Mouse (Mus musculus) intestine, postnatal 0 days (tissue): ENCODE measurements around the gene Mitd1. TPM values are rescaled to one million over a fixed set of nuclear protein-coding genes. Genes with fewer than 3 reads are reported as not detected.

ENCODE experiments used
- ATAC-seq: fragments of 200-750 bp; cut with Nextera tagmentation; 2 replicates; pipeline ENCODE4 v1.8.0; 2017; ENCODE audit warnings: mild to moderate bottlenecking, moderate TSS enrichment, moderate library complexity
- H3K27ac ChIP-seq: fragments of 300-500 bp; sonication (generic); 2 replicates; pipeline ENCODE4 v1.5.1; 2014; ENCODE audit warnings: mild to moderate bottlenecking, low read depth, low read length, moderate library complexity
- H3K27me3 ChIP-seq: fragments of 300-500 bp; sonication (generic); replicated peaks from 2 replicates; pipeline ENCODE4 v1.6.1; 2014; ENCODE audit warnings: low read length, mixed read lengths; ENCODE audit not compliant: control insufficient read depth, insufficient read depth
- H3K36me3 ChIP-seq: fragments of 300-500 bp; sonication (generic); 2 replicates; pipeline ENCODE4 v1.6.1; 2014; ENCODE audit warnings: mild to moderate bottlenecking, moderate library complexity; ENCODE audit not compliant: control insufficient read depth, insufficient read depth
- H3K4me1 ChIP-seq: fragments of 300-500 bp; sonication (generic); replicated peaks from 2 replicates; pipeline ENCODE4 v1.6.1; 2014; ENCODE audit warnings: antibody characterized with exemption, low read length, mixed read lengths; ENCODE audit not compliant: control insufficient read depth, insufficient read depth
- H3K4me2 ChIP-seq: fragments of 300-500 bp; sonication (generic); replicated peaks from 2 replicates; pipeline ENCODE4 v1.6.1; 2014; ENCODE audit warnings: low read depth, mild to moderate bottlenecking, moderate library complexity
- H3K4me3 ChIP-seq: fragments of 300-500 bp; sonication (generic); 2 replicates; pipeline ENCODE4 v1.5.1; 2014; ENCODE audit warnings: low read depth, low read length
- H3K9ac ChIP-seq: fragments of 300-500 bp; sonication (generic); 2 replicates; pipeline ENCODE4 v1.6.1; 2014; ENCODE audit warnings: mild to moderate bottlenecking, low read depth, low read length
- H3K9me3 ChIP-seq: fragments of 300-500 bp; sonication (generic); 2 replicates; pipeline ENCODE4 v1.6.1; 2016; ENCODE audit warnings: mixed run types; ENCODE audit not compliant: control insufficient read depth
- CTCF ChIP-seq: sonication (generic); IDR thresholded peaks from 2 replicates; pipeline ENCODE4 v1.5.1; 2016; ENCODE audit warnings: low read depth, mild to moderate bottlenecking, control low read depth, antibody characterized with exemption, moderate library complexity
- WGBS: fragments of 180-500 bp; shearing (Covaris S2); extraction: QIAGEN DNeasy Blood & Tissue Kit; methylation state at CpG from one replicate; pipeline ENCODE4 v1.1.7; 2014; 5-methylcytosine and 5-hydroxymethylcytosine counted together
- polyA plus RNA-seq: library from polyadenylated mRNA; unstranded; fragments of >200 nt; fragmentation: Nextera tagmentation; extraction: Ambion mirVana; gene quantifications from 2 replicates; pipeline ENCODE4 v1.2.1, GENCODE M21; 2015

Mitd1 gene
- polyA plus RNA-seq, 1 experiment from 2014 or later = 32.3 TPM

- WGBS = 11% methylated on average over 7 of the region's 7 CpGs
- Histone ChIP-seq H3K4me2 (peak within 1 kb of the TSS; percentile 79), H3K9me3 (no peaks in the 10 kb centered on the region), H3K27me3 (no peaks in the 10 kb centered on the region), H3K27ac (peak within 1 kb of the TSS; percentile 57), H3K36me3 (peaks cover 17% of the 10 kb centered on the region), H3K9ac (peak within 1 kb of the TSS; percentile 48), H3K4me3 (peak within 1 kb of the TSS; percentile 42), H3K4me1 (no peaks in the 10 kb centered on the region)
- no peak for TF ChIP-seq CTCF
- peak; percentile 58 for ATAC-seq
Observed at GRCm38 (mm10) chr1:37871704-37872103, 18.5 kb downstream of the Mitd1 start, which contains the start of gene Lipt1. Gene Lipt1, plus strand, starts transcription at chr1:37871738.

GRCm38 (mm10) chr1:37869362-37869761, 20.8 kb downstream of the Mitd1 start:
- no peak overlapping the region for H3K4me2 ChIP-seq
- H3K27ac ChIP-seq = no peak overlapping the region
- H3K9ac ChIP-seq = no peak overlapping the region
- ATAC-seq = no peak
- 58% methylated on average over 2 of the region's 2 CpGs for WGBS
- no peaks in the 10 kb centered on the region for H3K36me3 ChIP-seq
- TF ChIP-seq CTCF = no peak
- no peaks in the 10 kb centered on the region for H3K9me3 ChIP-seq
- no peak overlapping the region for H3K4me3 ChIP-seq
- H3K27me3 ChIP-seq = no peaks in the 10 kb centered on the region
- no peaks in the 10 kb centered on the region for H3K4me1 ChIP-seq

GRCm38 (mm10) chr1:37868640-37869039, 21.6 kb downstream of the Mitd1 start:
- no peaks in the 10 kb centered on the region for H3K36me3 ChIP-seq
- no peaks in the 10 kb centered on the region for H3K4me1 ChIP-seq
- H3K9ac ChIP-seq = no peak overlapping the region
- no peaks in the 10 kb centered on the region for H3K27me3 ChIP-seq
- WGBS = 69% methylated on average over 10 of the region's 10 CpGs
- H3K9me3 ChIP-seq = no peaks in the 10 kb centered on the region
- no peak overlapping the region for H3K4me2 ChIP-seq
- ATAC-seq = no peak
- no peak overlapping the region for H3K4me3 ChIP-seq
- no peak overlapping the region for H3K27ac ChIP-seq
- TF ChIP-seq CTCF = no peak

- Histone ChIP-seq H3K4me1 (no peaks in the 10 kb centered on the region), H3K9ac (no peak overlapping the region), H3K27me3 (no peaks in the 10 kb centered on the region), H3K27ac (no peak overlapping the region), H3K9me3 (no peaks in the 10 kb centered on the region), H3K4me2 (no peak overlapping the region), H3K36me3 (no peaks in the 10 kb centered on the region), H3K4me3 (no peak overlapping the region)
- TF ChIP-seq CTCF = no peak
- 68% methylated on average over 10 of the region's 10 CpGs for WGBS
- no peak for ATAC-seq
Observed at GRCm38 (mm10) chr1:37867684-37868322, 22.4 kb downstream of the Mitd1 start.

- Histone ChIP-seq H3K27me3 (no peaks in the 10 kb centered on the region), H3K9me3 (no peaks in the 10 kb centered on the region), H3K9ac (no peak overlapping the region), H3K4me3 (no peak overlapping the region), H3K4me1 (no peaks in the 10 kb centered on the region), H3K36me3 (no peaks in the 10 kb centered on the region), H3K4me2 (no peak overlapping the region), H3K27ac (no peak overlapping the region)
- peak; percentile 82 for TF ChIP-seq CTCF
- ATAC-seq = no peak
- 90% methylated on average over 1 of the region's 1 CpGs for WGBS
Observed at GRCm38 (mm10) chr1:37867056-37867455, 23.2 kb downstream of the Mitd1 start.

- Histone ChIP-seq H3K4me2 (peak within 1 kb of the TSS; percentile 81), H3K4me3 (peak within 1 kb of the TSS; percentile 60), H3K4me1 (no peaks in the 10 kb centered on the region), H3K27ac (peak within 1 kb of the TSS; percentile 54; the same call in 1 of the 2 replicates), H3K27me3 (no peaks in the 10 kb centered on the region), H3K36me3 (no peaks in the 10 kb centered on the region), H3K9ac (peak within 1 kb of the TSS; percentile 57), H3K9me3 (no peaks in the 10 kb centered on the region)
- no peak for TF ChIP-seq CTCF
- 78% methylated on average over 6 of the region's 6 CpGs for WGBS
- ATAC-seq = no peak
Observed at GRCm38 (mm10) chr1:37866286-37866685, 23.9 kb downstream of the Mitd1 start, which contains the start of gene Tsga10. Gene Tsga10, minus strand, starts transcription at chr1:37866429.
